Mouse (Mus musculus) kidney, postnatal 36 days (tissue): ENCODE data around the gene Cbr4.

ENCODE experiments used
- DNase-seq, 2 experiments: peaks; one replicate each; pipeline ENCODE4 v3.0.0; 2021 to 2022; ENCODE audit warnings: mixed read lengths in 2 of 2

Gene Cbr4

DNA sequence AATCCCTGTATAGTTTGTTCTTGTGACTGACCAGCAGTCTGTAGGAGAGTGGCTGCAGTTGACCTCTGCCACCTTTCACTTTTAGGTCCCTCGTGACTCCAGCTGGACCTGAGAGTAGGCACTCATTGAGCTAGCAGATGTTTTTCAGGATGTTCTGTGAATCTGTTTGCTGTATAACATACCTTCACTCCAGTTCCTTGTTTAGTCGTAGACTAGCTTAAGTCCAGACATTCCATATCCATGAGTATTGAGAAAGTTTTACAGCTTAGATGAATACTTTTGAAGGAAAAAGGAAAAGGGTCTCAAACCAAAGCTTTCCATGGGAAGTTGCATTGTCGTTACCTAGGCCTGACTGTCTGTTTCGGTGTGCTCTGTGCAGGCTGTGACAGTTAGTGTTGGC, 9.6 kb downstream of the Cbr4 start:
- no peak for DNase-seq

DNA sequence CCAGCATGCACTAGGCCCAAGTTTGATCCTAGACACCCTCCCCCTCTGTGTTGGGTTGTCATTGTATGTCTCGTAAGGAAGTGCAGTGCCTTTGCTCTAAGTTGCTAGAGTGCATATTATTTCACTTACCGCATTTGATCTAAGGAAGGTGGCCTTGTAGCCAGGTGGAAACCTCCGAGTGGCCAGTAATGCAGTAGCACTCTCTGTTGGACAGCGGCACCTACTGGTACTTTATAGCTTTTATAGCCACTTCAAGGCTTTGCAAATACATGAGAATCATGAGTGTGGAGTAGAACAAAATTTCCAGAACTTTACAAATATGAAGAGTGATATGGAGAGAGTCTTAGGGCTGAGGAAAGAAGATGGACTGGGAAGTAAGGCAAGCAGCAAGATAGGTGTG, 11.5 kb downstream of the Cbr4 start:
- peak; percentile 62 to 63 for DNase-seq

DNA sequence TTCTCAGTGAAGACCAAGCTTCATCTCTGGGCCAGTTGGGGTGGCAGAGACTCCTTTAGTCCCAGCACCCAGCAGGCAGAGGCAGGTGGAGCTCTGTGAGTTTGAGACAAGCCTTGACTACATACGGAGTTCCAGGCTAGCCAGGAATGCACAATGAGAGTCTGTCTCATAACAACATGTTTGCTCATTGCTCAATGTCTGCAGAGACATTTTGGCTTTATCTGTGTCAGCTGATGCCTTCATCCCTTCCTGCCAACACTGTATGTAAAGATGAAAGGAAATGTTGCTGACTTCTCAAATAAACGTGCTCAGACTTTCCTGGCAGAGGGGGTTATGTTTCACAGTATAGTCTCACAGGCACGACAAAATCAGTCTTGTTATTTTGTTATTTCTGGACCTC, 13.4 kb downstream of the Cbr4 start:
- no peak for DNase-seq

DNA sequence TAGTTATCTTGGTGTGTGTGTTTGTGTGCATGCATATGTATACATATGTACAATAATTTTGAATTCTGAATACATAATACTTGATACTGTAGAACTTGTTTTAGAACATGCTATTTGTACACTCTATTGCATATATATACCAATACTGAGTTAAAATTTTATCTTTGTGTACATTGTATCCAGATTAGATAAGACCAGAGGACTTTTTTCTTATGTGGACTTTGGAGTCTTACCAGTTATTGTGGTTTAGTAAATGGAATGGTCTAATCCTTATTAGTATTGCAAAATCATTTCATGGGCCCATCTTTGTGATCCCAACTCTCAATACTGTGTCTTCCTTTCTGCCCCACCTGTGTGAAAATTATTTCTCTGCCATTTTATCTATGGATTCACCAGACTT, 14.7 kb downstream of the Cbr4 start:
- DNase-seq = no peak

DNA sequence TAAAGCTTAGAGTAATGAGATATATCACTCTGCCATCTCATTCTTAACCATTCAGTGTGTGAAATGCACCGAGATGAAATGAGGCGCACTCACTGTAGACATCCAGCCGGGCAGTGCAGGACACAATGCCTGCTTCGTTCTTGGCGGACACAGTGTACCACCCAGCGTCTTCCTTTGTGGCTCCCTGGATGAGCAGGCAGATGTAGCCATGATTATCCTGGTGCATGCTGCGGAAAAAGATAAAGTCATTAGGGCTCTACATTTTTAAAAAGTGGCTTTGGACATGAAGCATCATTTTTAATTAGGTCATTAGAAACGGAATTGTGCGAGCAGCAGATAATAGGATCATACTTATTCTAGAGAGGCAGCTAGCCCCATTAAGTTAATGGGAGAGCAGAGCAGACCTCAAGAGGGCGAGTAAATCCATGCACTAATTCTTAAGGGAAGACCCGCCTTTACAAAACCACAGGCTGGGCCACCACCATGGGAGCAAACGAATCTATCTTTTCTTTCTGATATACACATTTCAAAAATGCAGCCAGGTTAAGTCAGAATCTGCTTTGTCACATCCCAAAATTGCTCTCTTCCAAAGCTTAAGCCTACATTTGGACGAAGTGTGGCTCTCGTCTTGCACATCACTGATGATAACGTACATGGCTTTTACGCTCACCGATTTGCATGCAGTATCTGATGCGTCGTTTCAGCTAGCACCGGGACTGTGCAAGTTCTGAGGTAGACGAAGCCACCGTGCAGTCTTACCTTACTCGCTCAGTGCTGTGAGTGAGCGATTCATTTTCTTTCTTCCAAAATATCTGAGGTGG, 27.8 kb downstream of the Cbr4 start:
- DNase-seq = no peak

DNA sequence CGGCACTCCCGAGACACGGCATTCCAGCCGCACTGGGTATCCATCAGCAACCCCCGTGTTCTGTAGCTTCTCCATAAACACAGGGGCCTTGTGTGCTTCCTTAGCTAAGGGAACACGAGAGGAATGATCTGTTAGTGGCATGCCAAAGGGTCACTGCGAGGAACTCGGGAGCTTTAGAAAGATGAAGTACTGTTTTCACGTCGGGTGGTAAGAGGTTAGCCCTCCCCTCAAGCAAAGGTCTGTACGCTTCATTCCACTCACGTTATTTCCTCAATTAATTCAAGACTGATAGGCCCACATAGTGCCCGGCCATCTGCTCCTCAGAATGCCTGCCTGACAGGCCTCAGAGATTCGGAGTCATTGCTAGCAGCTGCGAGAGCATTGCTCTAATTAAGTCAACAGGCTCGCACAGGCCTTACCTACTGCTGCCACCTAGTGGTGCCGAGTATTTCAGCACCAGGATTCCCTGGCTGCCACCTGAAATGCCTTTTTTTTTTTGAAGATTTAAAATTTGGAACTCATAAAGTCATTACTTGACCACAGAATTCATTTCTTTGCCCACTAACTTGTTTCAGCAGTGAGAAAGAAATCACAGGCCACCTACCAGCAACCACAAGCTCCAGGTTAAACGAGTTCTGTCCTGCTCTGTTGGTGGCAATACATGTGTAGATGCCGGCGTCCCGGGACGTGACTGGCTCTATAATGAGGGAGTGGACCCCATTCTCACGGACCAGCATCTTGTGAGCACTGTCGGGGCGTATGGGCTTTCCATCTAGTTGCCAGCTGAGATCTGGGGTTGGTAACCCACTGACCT, 28.6 kb downstream of the Cbr4 start:
- peak; percentile 74 to 90 for DNase-seq

DNA sequence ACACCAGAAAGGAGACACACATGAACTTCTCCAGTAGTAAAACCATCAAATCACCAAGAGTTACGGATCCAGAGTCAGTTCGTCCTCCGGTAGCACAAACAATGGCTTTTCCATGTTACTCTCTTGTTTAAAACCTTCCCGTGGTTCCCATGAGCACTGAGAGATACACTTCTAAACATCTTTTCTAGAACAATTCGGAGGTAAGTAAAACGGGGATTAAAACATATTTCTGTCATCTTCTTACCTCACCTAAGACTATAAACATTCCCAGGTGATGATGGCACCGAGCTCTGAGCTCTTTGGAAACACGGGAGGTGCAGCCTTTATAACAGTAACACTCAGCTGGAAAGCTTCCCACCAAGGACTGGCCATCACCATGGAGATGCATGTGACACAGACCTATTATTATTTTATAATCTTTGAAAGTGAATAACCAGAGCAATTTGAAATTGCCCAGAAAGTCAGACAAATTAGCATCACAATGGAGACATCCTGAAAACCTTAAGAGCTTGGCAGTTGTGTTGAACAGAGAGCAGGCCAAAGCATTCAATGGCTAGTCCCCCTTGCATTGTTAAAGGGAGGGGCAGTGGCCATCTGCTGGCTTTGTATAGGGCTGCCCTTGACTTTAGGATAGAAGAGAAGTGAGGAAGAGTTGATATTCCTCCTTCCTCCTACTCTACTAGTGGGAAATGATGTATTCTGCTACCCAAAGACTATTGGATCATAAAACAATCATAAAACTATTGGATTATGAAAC, 29.4 kb downstream of the Cbr4 start:
- DNase-seq = no peak

DNA sequence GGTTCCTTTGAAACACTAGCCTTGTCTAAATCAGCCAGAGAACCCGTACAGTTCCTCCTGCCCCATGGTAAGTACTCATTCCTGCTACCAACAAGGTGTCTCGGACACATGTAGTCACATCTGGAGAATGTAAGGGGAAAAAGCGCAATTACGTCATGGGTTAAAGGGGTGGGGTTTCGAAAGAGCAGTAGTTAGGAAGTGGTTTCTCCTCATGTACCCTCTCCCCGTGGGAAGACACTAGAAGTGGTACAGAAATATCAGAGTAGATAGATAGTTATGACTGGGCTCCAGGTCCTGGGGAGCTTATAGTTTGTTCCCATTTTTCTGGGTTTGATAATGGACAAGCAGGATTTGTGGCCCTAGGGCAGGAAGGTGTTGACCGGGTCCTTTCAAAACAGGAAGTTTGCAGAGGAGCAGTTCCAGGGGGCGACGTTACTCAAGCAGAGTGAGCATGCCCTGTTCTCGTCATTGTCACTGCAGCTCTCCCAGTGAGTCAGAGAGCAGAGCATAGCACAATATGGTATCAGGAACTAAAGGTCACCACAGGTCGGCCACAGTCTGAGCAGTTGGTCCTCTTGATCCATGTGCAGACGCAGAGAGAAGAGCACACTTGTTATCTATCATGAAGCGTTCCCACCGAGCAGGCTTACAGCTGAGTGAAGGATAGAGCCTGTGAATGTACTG, 30.1 kb downstream of the Cbr4 start:
- peak; percentile 19 to 34 for DNase-seq

DNA sequence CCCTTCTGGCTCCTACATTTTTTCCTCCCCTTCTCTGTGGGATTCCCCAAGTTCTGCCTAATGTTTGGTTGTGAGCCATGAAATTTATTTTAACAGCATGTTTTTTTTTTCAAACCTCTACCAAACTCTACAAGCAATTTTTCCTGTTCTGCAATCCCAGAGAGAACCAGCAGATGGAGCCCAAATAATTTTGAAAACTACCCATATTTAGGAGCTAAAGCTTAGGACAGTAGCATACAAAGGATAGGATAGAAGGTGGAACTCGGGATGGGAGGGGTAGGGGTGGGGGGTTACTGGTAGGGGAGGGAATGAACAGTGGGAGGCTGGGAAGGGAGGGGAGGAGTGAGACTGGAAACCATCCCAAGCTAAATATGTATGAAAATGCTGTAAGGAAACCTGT, 34.6 kb downstream of the Cbr4 start:
- peak; percentile 16 to 54 for DNase-seq

DNA sequence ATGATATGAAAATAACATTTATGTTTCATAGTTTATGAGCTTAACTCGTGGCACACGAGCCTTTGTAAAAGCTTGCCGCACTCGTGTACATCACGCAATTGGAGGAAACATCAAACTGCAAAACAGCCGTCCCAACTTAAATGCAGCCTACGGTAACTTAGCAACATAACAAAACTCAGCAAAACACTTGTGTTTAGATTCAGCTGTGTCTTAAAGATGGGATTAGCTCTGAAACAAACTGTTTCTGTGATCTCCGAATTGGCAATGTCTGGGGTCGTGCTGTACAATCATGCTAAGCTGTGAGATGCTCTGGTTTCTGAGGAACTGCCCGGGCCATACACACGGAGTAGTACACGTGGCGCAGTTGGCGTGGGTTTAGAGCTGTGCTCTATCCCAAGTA, 39.5 kb downstream of the Cbr4 start:
- DNase-seq = no peak

DNA sequence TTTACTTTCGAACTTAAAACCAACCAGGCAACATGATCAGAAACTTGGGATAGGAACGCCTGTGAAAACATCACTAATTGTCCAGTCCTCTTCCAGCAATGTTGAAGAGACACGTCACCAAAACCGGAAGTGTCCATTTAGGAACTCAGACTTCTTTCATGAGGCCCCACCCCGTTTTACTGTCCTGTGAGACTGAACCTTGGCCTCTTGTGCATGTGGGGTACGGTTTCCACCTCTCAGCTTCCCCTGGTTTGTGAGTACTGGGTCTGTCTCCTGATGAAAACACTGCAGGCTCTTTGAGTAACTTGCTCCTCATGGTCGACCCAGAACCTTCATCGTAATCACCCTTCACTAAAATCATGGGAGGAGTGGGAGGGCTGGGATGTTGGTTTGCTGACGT, 40.7 kb downstream of the Cbr4 start:
- no peak for DNase-seq

DNA sequence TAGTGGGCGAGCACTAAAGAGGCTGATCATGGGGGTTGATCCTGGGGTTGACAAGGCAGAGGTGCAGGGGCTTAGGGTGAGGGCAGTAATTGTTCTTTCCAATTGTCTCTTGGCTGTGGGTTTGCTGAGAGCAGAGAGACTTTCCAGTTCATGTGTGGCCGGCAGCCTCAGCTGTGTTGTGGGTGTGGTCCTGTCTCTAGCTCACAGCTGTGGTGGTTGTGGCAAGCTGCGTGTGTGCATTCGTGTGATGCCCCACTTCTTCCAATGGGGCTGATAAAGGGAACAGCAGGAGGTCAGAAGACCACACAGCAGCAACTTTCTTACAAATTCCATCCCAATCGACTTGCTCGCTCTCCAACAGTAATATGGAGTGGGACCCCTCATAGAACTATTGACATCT, 41.1 kb downstream of the Cbr4 start:
- DNase-seq = no peak

DNA sequence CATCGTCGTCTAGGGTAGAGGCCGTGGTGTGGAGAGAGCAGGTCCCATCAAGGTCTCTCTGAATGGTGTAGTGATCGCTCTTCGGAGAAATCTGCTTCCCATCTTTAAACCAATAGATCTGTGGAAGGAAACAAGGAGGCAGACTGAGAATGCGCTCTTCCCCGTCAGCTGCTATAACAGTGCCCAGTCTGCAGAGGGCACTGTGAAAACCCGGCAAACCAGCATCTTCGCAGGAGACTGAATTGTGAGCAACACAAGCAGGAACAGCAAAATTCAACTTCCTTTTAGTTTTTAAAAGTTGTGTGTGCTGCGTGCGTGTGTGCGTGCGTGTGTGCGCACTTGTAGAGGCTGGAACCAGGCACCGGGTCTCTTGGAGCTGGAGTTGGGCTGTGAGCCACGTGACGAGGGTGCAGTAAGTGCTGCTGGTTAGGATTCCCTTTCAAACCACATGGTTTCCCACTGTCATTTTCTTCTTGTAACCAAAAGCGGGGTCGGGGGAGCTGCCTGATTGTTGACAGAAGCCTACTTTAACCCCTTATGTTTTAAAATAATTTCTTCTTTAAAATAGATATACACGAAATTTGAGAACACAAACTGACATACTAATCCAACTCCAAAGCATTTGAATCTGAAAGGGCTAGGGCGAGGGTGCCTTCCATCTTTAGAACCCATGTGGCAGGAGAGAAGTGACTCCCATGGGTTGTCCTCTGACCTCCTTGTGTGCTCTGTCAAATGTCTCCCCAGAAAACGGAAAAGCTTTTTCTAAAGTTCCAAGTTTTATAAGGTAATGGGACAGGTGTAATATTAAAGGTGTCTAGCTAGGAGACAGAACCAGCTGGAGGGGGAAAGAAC, 44.6 kb downstream of the Cbr4 start:
- no peak for DNase-seq

DNA sequence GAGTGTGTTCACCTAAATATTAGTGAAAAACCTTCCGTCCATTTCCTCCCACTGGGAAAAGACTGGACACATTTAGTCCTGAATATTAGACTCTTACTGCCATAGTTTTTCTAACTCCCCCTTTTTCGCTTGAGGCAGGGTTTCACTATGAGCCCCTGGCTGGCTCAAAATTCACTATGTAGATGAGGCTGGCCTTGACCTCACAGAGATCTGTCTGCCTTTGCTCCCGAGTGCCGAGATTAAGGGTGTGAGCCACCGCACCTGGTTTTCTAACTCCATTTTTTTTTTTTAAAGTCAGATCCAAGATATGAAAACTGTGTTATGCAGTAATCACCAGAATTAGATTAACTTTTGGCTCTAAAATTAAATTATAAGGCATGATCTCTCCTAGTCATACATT, 45.3 kb downstream of the Cbr4 start:
- no peak for DNase-seq

DNA sequence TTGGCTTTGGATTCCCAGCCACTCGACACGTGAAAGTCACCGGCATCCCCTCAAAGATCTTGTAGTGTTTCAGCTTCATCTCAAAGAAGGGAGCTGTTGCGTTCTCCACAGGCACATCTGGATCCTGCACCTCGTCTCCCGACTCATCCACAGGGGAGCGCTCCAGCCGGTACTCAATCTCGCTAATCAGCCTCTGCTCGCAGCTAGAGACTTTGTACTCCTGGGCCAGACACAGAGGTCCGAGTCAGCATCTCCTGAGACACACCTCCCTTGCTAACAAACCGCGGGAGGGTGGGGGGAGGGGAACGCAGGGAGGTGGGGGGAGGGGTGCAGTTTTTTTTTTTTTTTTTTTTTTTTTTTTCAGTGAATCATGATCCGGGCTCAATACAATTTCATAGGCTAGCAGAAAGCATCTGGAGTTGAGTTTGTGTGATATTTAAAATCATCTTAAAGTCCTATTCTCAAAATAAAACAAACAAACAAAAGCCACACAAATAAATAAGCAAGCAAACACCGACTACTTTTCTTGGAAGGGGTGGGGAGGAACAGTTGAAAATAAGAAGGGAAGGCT, 45.9 kb downstream of the Cbr4 start:
- DNase-seq = peak; percentile 62

DNA sequence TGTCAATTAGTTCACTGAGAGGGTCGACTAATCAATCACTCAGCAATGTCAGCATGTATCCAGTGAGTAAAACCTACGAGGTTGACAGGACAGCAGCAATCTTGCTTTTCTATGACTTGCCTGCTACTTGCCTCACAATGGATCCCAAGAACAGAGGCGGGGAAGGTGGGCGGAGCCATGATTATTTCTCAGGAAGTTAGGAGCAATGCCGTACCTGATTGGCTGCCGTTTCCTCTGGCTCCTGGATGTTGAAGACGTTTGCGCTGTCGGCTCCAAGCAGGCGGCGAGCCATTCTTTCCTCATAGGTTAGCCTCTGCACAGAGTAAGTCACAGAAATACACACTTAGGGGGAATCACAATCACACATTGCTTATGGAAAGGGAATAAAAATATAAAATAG, 47.9 kb downstream of the Cbr4 start:
- DNase-seq = no peak

DNA sequence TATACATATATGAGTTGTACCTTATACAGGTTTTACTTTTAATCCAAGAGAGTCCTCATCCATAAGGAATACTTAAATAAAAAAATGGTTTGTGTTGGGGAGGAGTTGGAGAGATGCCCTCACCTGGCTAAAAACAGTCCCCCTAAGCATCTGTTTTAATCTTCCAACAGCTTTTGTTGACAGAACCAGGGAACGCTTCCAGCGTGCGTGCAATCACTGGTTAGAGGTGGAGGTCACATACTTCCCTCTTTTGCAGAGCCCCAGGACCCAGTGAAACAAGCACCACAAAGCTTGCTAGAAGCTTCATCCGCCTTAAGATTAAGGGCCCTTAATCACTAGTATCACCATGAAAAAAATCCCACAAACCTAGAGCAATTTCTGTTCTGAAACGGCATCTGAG, 49.9 kb downstream of the Cbr4 start:
- DNase-seq = no peak

DNA sequence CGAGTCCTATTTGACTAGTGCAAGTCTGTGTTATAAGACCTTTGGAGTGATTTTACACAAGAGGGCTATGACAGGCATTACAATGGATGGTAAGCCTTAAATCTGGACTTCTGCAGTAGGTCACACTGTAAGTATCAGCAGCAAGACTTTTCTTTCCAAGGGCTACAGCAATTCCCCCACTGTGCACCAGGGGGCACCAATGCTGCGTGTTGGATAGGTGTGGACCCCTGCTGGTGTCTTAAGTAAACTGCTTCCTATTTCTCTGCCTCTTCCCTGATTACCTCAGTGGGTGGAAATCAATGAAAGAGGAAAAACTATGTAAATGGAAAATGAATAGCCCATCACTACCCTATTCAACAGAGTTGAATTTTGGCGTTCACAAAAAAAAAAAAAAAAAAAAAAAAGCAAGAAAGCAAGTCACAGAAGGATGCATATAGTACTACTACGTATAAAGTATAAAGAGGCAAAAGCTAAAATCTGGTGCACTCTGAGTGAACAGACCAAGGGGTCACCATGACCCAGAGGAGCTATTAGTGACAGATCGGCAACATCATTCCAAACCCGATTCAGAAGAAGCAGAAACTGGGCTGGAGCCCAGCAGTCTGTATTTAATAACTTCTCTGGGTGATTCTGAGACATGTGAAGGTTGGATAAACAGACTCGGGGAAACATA, 52.4 kb downstream of the Cbr4 start:
- DNase-seq = peak; percentile 84 to 91

DNA sequence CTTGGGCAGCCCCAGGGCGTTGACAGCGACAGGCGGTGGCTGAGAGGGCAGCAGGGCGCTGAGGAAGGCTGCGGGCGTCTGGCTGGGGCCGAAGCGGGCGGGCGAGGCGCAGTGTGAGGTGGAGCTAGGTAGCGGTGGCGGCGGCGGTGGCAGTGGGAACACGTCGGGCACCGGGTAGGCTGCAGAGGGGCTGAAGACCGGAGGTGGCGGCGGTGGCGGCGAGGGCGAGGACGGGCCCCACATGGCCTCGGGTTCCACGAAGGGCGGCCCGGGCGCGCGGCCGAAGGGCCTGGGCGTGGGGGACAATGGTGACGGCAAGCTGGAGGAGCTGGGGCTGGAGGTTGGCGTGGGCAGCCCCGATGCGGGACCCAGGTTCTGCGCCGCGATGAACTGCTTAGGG, 62.1 kb downstream of the Cbr4 start:
- no peak for DNase-seq

DNA sequence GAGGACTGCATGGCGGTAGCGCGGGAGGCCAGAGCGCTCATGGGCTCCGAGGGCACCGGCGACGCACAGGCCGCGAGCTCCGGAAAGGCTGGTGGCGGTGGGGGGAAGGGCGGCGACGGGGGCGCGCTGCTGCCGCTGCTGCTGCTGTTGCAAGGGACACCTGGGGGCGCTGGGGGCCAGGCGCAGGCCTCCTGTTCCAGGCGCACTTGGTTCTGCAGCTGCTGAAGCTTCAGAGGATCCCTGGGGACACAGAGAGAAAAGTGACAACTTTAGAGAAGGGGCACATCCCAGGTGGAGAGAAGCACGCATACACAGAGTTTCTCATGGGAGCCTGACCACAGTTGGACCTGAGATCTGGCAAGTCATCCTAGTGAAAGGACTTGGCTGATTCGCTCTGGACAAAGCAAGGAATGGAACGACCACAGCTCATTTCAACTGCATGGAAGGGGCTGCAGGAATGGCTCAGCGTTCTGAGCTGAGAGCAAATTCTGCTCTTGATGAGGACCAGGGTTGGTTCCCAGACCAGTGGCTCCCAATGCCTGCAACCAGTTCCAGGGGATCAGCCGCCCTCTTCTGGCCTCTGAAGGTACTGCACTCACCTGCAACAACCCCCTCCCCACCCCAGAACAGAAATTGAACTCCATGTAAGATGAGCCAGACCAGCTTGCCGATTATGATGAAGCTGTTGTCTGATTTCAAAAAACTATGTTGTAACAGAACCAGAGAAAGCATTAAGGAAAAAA, 62.6 kb downstream of the Cbr4 start:
- peak in 1 of 2 experiments; percentile 39 for DNase-seq
